Mouse (Mus musculus) heart, adult 10 weeks (tissue): ENCODE measurements around the gene Foxred2. TPM values are rescaled to one million over a fixed set of nuclear protein-coding genes. Genes with fewer than 3 reads are reported as not detected.

Experiments
- polyA plus RNA-seq: library from polyadenylated mRNA; stranded (reverse); fragments of 350-450 nt; fragmentation: Illumina TruSeq; extraction: RNeasy Lipid Tissue Mini Kit (QIAGEN cat#74804); gene quantifications from one replicate; pipeline ENCODE4 v1.2.3, GENCODE M21; 2014; ENCODE audit warnings: low read depth, low replicate concordance

Foxred2 gene
- 0.79 TPM for polyA plus RNA-seq

GRCm38 (mm10) chr15:77956404-77956901, at the start of gene Foxred2:
TSS of gene Foxred2 (minus strand) at chr15:77956722.

GRCm38 (mm10) chr15:77970470-77971292, 14.2 kb upstream of the Foxred2 start, which contains the start of gene Eif3d:
TSS of gene Eif3d (minus strand) at chr15:77970813.

GRCm38 (mm10) chr15:77928673-77929331, 27.7 kb downstream of the Foxred2 start, which contains the start of gene Txn2:
TSS of gene Txn2 (minus strand) at chr15:77929006.

Other genes starting within 250 kb of the Foxred2 start
- 1.0 TPM for gene Apol9b, start 227.7 kb downstream of the Foxred2 start, polyA plus RNA-seq
- gene Apol8, start 199.7 kb downstream of the Foxred2 start, polyA plus RNA-seq = not detected
- 40.0 TPM for gene Myh9, start 114.5 kb downstream of the Foxred2 start, polyA plus RNA-seq
- gene Txn2, start 27.7 kb downstream of the Foxred2 start, polyA plus RNA-seq = 377 TPM
- 70.0 TPM for gene Eif3d, start 14.1 kb upstream of the Foxred2 start, polyA plus RNA-seq
- not detected for gene Cacng2, start 163.3 kb upstream of the Foxred2 start, polyA plus RNA-seq
- 13.9 TPM for gene Ift27, start 217.4 kb upstream of the Foxred2 start, polyA plus RNA-seq
- gene Pvalb, start 249.7 kb upstream of the Foxred2 start, polyA plus RNA-seq = 1.9 TPM